Mouse (Mus musculus): ENCODE results near the gene Nfatc2. TPM values are rescaled to one million over a fixed set of nuclear protein-coding genes. Genes with fewer than 3 reads are reported as not detected.

Gene Nfatc2
- polyA plus RNA-seq, 1 experiment from 2014 or later = 2.0 TPM

DNA sequence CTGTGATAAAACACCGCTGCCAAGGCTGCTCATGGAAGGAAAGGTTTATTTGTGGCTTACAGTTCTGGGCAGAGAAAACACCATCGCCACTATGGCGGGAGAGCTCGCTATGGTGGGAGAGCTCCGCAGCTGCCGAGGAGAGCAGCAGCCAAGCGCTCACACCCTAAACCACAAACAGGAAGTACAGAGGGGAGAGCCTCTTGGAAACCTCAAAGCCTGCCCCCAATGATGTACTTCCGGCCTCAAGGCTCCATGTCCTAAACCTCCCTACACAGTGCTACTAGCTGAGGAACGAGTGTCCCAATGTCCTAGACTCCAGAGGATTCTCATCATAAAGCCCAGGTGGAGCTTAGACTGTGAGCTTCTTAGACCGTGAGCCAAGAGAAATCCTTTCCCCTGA lies 171.9 kb downstream of the Nfatc2 start:
- Histone ChIP-seq H3K9me3 (peaks cover 4% of the 10 kb centered on the region; the same call in 1 of the 2 replicates), H3K4me3 (no peak overlapping the region), H3K4me1 (0 out of 2 replicates have a peak, but pooled peaks cover 8% of the 10 kb centered on the region), H3K36me3 (no peaks in the 10 kb centered on the region), H3K27me3 (ENCODE audit: insufficient read depth, poor library complexity, severe bottlenecking) (peaks cover 58% of the 10 kb centered on the region), H3K27ac (no peak overlapping the region)
- DNase-seq (ENCODE audit: low spot score) = no peak
- WGBS = 87% methylated on average over 10 of the region's 10 CpGs

- 83% methylated on average over 5 of the region's 5 CpGs for WGBS
- Histone ChIP-seq H3K36me3 (no peaks in the 10 kb centered on the region), H3K4me3 (no peak overlapping the region), H3K4me1 (0 out of 2 replicates have a peak, but pooled peaks cover under 1% of the 10 kb centered on the region), H3K27ac (no peak overlapping the region), H3K9me3 (peaks cover 4% of the 10 kb centered on the region; the same call in 1 of the 2 replicates), H3K27me3 (ENCODE audit: insufficient read depth, poor library complexity, severe bottlenecking) (peaks cover 69% of the 10 kb centered on the region)
- DNase-seq (ENCODE audit: low spot score) = no peak
Measured at GRCm38 (mm10) chr2:168428375-168428901, 173.0 kb downstream of the Nfatc2 start.

Small RNA genes within 50 kb of the gene (microRNA-seq; reads per million reads assigned to microRNA genes)
- gene Mir7004 = not detected

Other genes starting within 250 kb of the Nfatc2 start
- gene Atp9a, start 140.8 kb upstream of the Nfatc2 start, polyA plus RNA-seq (2016; fragmentation: Nextera tagmentation; extraction: Ambion mirVana) = 8.9 and 11.8 TPM in 2 replicates
- gene Sall4, start 166.3 kb upstream of the Nfatc2 start, polyA plus RNA-seq (2016; fragmentation: Nextera tagmentation; extraction: Ambion mirVana) = 10.6 and 21.6 TPM in 2 replicates

Measured in heart, embryonic 10.5 days (tissue).